Mouse (Mus musculus): Measurements from ENCODE around the gene Zfp944.
"Not testable (repeated sequence)": the region's sequence is repeated elsewhere in the genome, so short reads cannot be mapped to it uniquely, and the experiment has no call there.

Gene Zfp944

GRCm38 (mm10) chr17:22361101-22361781 lies at the start of gene Zfp944, which contains the start of gene Zfp758:
Gene Zfp944, minus strand, starts transcription at chr17:22361400.
Gene Zfp758, plus strand, starts transcription at chr17:22361453.
- DNase-seq (ENCODE audit: low spot score): peak; percentile 37

- no peak for DNase-seq (ENCODE audit: low spot score)
Measured at GRCm38 (mm10) chr17:22410756-22411155, 49.6 kb upstream of the Zfp944 start.

- DNase-seq (ENCODE audit: low spot score): no peak
Measured at GRCm38 (mm10) chr17:22363895-22364294, 2.7 kb upstream of the Zfp944 start.

- no peak for DNase-seq (ENCODE audit: low spot score)
Measured at GRCm38 (mm10) chr17:22360572-22360971, 628 bp downstream of the Zfp944 start.

- peak; percentile 16 for DNase-seq (ENCODE audit: low spot score)
Measured at GRCm38 (mm10) chr17:22352794-22353193, 8.4 kb downstream of the Zfp944 start.

GRCm38 (mm10) chr17:22315247-22315646 lies 46.0 kb downstream of the Zfp944 start:
- not testable (repeated sequence) for DNase-seq (ENCODE audit: low spot score)

GRCm38 (mm10) chr17:22314730-22315226 lies 46.4 kb downstream of the Zfp944 start, which contains the start of gene CT030661.1:
Gene CT030661.1, minus strand, starts transcription at chr17:22314837.
- DNase-seq (ENCODE audit: low spot score): peak; percentile 79

- not testable (repeated sequence) for DNase-seq (ENCODE audit: low spot score)
Measured at GRCm38 (mm10) chr17:22314219-22314618, 47.0 kb downstream of the Zfp944 start.
